Mouse (Mus musculus): ENCODE data around the gene Usp42. TPM values are rescaled to one million over a fixed set of nuclear protein-coding genes. Genes with fewer than 3 reads are reported as not detected.
A peak's percentile ranks its signal among the peaks of the same experiment; 100 is the strongest.

Usp42 gene
- polyA plus RNA-seq, 2 experiments from 2014 or later = 8.3 to 9.3 TPM

GRCm38 (mm10) chr5:143690392-143690791, 41.7 kb downstream of the Usp42 start:
- ATAC-seq = no peak

GRCm38 (mm10) chr5:143687589-143687988, 44.5 kb downstream of the Usp42 start:
- ATAC-seq = no peak

- ATAC-seq = no peak
These were observed 45.6 kb downstream of the Usp42 start for GRCm38 (mm10) chr5:143686456-143686855.

GRCm38 (mm10) chr5:143684911-143685390, 47.1 kb downstream of the Usp42 start:
- no peak for ATAC-seq

- ATAC-seq = peak; percentile 51
These were observed 48.4 kb downstream of the Usp42 start for GRCm38 (mm10) chr5:143683696-143684095.

GRCm38 (mm10) chr5:143679654-143680053, 52.4 kb downstream of the Usp42 start:
- ATAC-seq = peak; percentile 25

GRCm38 (mm10) chr5:143678634-143679271, 53.3 kb downstream of the Usp42 start:
- ATAC-seq = no peak

GRCm38 (mm10) chr5:143677363-143677762, 54.7 kb downstream of the Usp42 start:
- no peak for ATAC-seq

- ATAC-seq = no peak
These were observed 55.7 kb downstream of the Usp42 start for GRCm38 (mm10) chr5:143676218-143676985.

- no peak for ATAC-seq
These were observed 57.5 kb downstream of the Usp42 start for GRCm38 (mm10) chr5:143674576-143674975.

GRCm38 (mm10) chr5:143670740-143671415, 61.2 kb downstream of the Usp42 start:
- no peak for ATAC-seq

GRCm38 (mm10) chr5:143669839-143670238, 62.2 kb downstream of the Usp42 start:
- ATAC-seq = peak; percentile 92

- ATAC-seq = peak; percentile 16
These were observed 62.7 kb downstream of the Usp42 start for GRCm38 (mm10) chr5:143669393-143669792.

- ATAC-seq = no peak
These were observed 63.2 kb downstream of the Usp42 start for GRCm38 (mm10) chr5:143668884-143669283.

- no peak for ATAC-seq
These were observed 66.1 kb downstream of the Usp42 start for GRCm38 (mm10) chr5:143666015-143666414.

- no peak for ATAC-seq
These were observed 66.5 kb downstream of the Usp42 start for GRCm38 (mm10) chr5:143665561-143665960.

GRCm38 (mm10) chr5:143663074-143663687, 68.9 kb downstream of the Usp42 start:
- no peak for ATAC-seq

Other genes with a start within 250 kb of the Usp42 start
- gene Rac1, start 204.2 kb downstream of the Usp42 start, polyA plus RNA-seq (2017; shearing (Covaris generic)) = 10 to 100 TPM; 63.1 to 70.0 TPM
- 10 to 100 TPM; 30.3 to 32.8 TPM for gene Cyth3, start 109.8 kb downstream of the Usp42 start, polyA plus RNA-seq (2017; shearing (Covaris generic))
- 10 to 100 TPM; 22.4 to 23.5 TPM for gene Eif2ak1, start 85.5 kb upstream of the Usp42 start, polyA plus RNA-seq (2017; shearing (Covaris generic))
- gene Ankrd61, start 165.4 kb upstream of the Usp42 start, polyA plus RNA-seq (2017; shearing (Covaris generic)) = under 1 TPM in 1 of 2 experiments, not detected in 1; 0.69 TPM
- 10 to 100 TPM; 32.3 to 54.2 TPM for gene Aimp2, start 177.6 kb upstream of the Usp42 start, polyA plus RNA-seq (2017; shearing (Covaris generic))
- gene Pms2, start 177.7 kb upstream of the Usp42 start, polyA plus RNA-seq (2017; shearing (Covaris generic)) = 10 to 100 TPM; 37.0 to 39.8 TPM
- 1 to 10 TPM in 1 of 2 experiments, not detected in 1; 2.7 TPM for gene Gm42421, start 195.9 kb upstream of the Usp42 start, polyA plus RNA-seq (2017; shearing (Covaris generic))
- not detected for gene Rsph10b, start 200.8 kb upstream of the Usp42 start, polyA plus RNA-seq (2017; shearing (Covaris generic))